Mouse (Mus musculus) heart, postnatal 10 days (tissue): ENCODE data around the gene Fbxo45. TPM values are rescaled to one million over a fixed set of nuclear protein-coding genes. Genes with fewer than 3 reads are reported as not detected.

Experiments used
- DNase-seq, 2 experiments: peaks; one replicate each; pipeline ENCODE4 v3.0.0; 2021
- intact Hi-C: fragments of 180-260 bp; cut with DNase I; formaldehyde crosslinking; loops from one replicate; pipeline ENCODE4 v1.15.1; 2025
- microRNA-seq, 2 experiments: library from miRNA; unstranded; fragments of <30 nt; microRNA quantifications; one replicate each; pipeline ENCODE4 v1.2.0; 2022
- total RNA-seq, 2 experiments: library from RNA; stranded (reverse); gene quantifications; 2 replicates each; pipeline ENCODE4 v1.2.3; 2021

Fbxo45 gene
- total RNA-seq, 2 experiments from 2014 or later: 15.5 to 16.3 TPM

DNA sequence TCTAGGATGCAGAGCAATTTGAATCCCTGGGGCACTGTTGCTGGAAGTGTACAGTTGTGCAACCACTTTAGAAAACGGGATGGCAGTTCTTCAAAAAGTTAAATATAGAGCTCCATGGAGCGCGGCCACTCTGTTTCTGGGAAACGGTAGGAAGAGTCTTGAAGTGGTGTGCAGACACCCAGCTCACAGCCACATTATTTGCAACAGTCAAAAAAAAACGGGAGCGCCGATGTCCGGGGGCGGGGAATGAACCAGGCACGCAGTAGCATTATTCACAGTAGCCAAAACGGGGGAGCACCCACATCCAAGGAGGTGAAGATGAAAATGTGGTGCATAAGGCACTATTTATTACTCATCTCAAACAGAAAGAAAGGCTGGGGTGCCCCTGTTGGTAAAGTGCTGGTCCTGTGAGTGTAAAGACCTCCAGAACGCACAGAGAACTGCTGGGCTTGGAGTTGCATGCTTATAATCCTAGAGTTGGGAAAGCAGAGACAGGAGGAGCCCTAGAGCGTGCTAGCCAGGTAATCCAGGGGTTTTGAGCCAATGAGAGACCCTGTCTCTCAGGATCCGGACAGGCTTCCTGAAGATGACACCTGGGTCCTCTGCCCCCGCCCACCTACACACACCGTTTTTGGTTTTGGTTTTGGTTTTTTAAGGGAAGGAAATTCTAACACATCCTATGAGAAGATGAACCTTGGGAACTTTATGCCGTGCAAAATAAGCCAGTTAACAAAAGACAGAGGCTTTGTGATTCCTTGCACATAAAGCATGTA lies 32.0 kb downstream of the Fbxo45 start:
- peak in 1 of 2 experiments; percentile 40 for DNase-seq
- intact Hi-C loops: no loop called here

DNA sequence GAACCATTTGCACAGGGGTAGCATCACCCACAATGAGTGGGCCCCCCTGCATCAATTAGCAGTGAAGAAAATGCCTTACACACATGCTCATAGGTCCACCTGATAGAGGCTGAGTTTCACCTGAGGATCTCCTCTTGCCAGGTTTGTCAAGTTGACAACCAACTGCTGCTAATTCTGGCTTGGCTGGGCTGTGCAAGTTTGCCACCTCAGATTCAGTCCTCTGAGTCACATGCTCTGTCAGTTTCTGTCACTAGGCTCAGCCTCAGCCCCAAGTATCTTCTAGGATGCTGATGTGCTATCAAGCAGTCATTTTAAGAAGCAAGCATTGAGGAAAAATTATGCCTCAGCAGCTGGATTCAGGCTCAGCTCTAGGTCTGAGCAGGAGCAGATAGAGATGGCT lies 32.8 kb downstream of the Fbxo45 start:
- DNase-seq: no peak
- intact Hi-C loops: no loop called here

- intact Hi-C loops: loop anchor here (5.0 kb wide), 1 partner anchor 88 kb away; no protein-coding TSS in a partner anchor
- peak; percentile 54 to 61 for DNase-seq
Measured at GRCm38 (mm10) chr16:32204902-32205301, 42.1 kb downstream of the Fbxo45 start.

DNA sequence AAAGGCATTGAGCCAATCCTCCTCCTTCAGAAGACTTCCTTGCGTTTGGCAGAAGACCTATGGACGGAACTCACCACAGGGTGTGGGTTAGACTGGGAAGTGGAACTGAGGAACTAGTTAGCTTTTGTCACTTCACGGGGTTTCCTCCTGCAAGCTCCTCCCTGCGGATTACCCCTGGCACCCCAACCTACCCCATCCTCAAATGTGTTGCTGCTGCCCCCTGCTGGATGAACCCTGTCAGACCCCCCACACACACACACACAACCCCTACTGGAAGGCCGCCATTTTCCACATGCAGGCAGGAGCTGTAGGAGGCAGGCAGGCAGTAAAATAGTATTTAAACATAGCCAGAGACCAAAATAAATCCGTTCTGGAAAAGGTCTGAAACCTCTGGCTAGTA lies 44.3 kb downstream of the Fbxo45 start:
- peak; percentile 61 to 73 for DNase-seq

GRCm38 (mm10) chr16:32201004-32201325 lies 46.0 kb downstream of the Fbxo45 start:
- peak in 1 of 2 experiments; percentile 51 for DNase-seq
- intact Hi-C loops: loop anchor here (5.0 kb wide), 1 partner anchor 84 kb away; no protein-coding TSS in a partner anchor

More for the DNA sequence above, 44.3 kb downstream of the Fbxo45 start:
- intact Hi-C loops: loop anchor here (5.0 kb wide), 1 partner anchor 85 kb away; no protein-coding TSS in a partner anchor

GRCm38 (mm10) chr16:32200256-32201003 lies 46.5 kb downstream of the Fbxo45 start:
- intact Hi-C loops: loop anchor here (5.0 kb wide), 1 partner anchor 83 kb away; no protein-coding TSS in a partner anchor
- DNase-seq: peak; percentile 28 to 44

DNA sequence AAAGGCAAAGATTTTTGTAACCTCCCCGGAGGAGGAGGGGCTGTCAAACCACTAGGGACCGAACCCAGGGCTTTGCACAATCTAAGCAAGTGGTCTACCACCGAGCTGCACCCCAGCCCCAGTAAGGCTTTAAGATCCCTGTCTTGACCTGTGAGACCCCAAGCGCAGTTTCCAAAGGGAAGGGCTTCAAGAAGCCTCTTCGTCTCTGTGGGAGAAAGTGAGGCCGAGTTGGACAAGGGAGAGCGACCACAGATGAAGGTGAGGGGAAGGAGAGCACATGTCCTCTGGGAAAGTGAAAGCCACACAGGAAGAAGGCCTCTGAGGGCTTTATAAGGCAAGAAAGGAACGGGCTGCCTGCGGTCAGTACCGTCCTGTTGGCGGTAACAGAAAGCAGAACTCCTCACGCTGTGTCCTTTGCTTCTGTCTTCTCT lies 56.9 kb downstream of the Fbxo45 start:
- intact Hi-C loops: no loop called here
- peak; percentile 45 for DNase-seq

- intact Hi-C loops: no loop called here
- peak; percentile 41 to 45 for DNase-seq
Measured at GRCm38 (mm10) chr16:32189109-32189508, 57.8 kb downstream of the Fbxo45 start.

GRCm38 (mm10) chr16:32186056-32186455 lies 60.9 kb downstream of the Fbxo45 start:
- no peak for DNase-seq
- intact Hi-C loops: no loop called here

Small RNAs within 50 kb of the gene (microRNA-seq; reads per million reads assigned to microRNA genes)
- 0 reads per million in 2 experiments for gene Mir1946a

Other genes starting within 250 kb of the Fbxo45 start
- 10 to 100 TPM; 18.1 to 18.4 TPM for gene Senp5, start 243.9 kb downstream of the Fbxo45 start, total RNA-seq
- gene Pak2, start 167.8 kb downstream of the Fbxo45 start, total RNA-seq: 10 to 100 TPM; 42.4 to 42.5 TPM
- 10 to 100 TPM; 23.9 to 26.6 TPM for gene Pigx, start 147.4 kb downstream of the Fbxo45 start, total RNA-seq
- 10 to 100 TPM in 1 of 2 experiments, 1 to 10 TPM in 1; 9.6 to 10.6 TPM for gene Cep19, start 147.4 kb downstream of the Fbxo45 start, total RNA-seq
- gene Nrros, start 81.6 kb downstream of the Fbxo45 start, total RNA-seq: 1 to 10 TPM; 5.7 to 6.8 TPM
- gene Bex6, start 67.3 kb downstream of the Fbxo45 start, total RNA-seq: not detected
- gene Wdr53, start 69 bp upstream of the Fbxo45 start, total RNA-seq: 1 to 10 TPM; 6.8 to 6.9 TPM
- gene Smco1, start 24.3 kb upstream of the Fbxo45 start, total RNA-seq: 1 to 10 TPM; 7.9 to 9.6 TPM
- gene Rnf168, start 30.3 kb upstream of the Fbxo45 start, total RNA-seq: 10 to 100 TPM; 16.1 to 18.5 TPM
- gene Ubxn7, start 85.1 kb upstream of the Fbxo45 start, total RNA-seq: 10 to 100 TPM; 34.0 to 35.4 TPM
- not detected for gene Tm4sf19, start 153.3 kb upstream of the Fbxo45 start, total RNA-seq
- 1 to 10 TPM; 5.5 to 5.6 TPM for gene Tctex1d2, start 172.5 kb upstream of the Fbxo45 start, total RNA-seq
- gene Pcyt1a, start 183.8 kb upstream of the Fbxo45 start, total RNA-seq: 100 to 1,000 TPM in 1 of 2 experiments, 10 to 100 TPM in 1; 98.6 to 107 TPM
- gene Slc51a, start 240.7 kb upstream of the Fbxo45 start, total RNA-seq: 1 to 10 TPM; 3.4 to 4.2 TPM
- gene Zdhhc19, start 249.1 kb upstream of the Fbxo45 start, total RNA-seq: not detected